Mouse (Mus musculus): ENCODE data around the gene Il17ra.

- no peak for TF ChIP-seq CTCF (IDR thresholded peaks at IDR 0.05; ENCODE audit: low read depth, low read length)
- no peak for TF ChIP-seq TAL1 (conservative IDR thresholded peaks at IDR 0.05; ENCODE audit: low read depth, low read length)
- TF ChIP-seq POLR2AphosphoS5 (IDR thresholded peaks at IDR 0.05; ENCODE audit: insufficient replicate concordance, low read depth, low read length) = no peak
Observed at GRCm38 (mm10) chr6:120489461-120489860, 26.4 kb downstream of the Il17ra start.

All from G1E (cell line).